Mouse (Mus musculus) R1 (cell line): ENCODE data around the gene Jag2.

Experiments
- DNase-seq: peaks from one replicate; pipeline ENCODE4 v3.0.0-alpha.2; 2018; ENCODE audit warnings: low read depth, low spot score

Jag2 gene

DNA sequence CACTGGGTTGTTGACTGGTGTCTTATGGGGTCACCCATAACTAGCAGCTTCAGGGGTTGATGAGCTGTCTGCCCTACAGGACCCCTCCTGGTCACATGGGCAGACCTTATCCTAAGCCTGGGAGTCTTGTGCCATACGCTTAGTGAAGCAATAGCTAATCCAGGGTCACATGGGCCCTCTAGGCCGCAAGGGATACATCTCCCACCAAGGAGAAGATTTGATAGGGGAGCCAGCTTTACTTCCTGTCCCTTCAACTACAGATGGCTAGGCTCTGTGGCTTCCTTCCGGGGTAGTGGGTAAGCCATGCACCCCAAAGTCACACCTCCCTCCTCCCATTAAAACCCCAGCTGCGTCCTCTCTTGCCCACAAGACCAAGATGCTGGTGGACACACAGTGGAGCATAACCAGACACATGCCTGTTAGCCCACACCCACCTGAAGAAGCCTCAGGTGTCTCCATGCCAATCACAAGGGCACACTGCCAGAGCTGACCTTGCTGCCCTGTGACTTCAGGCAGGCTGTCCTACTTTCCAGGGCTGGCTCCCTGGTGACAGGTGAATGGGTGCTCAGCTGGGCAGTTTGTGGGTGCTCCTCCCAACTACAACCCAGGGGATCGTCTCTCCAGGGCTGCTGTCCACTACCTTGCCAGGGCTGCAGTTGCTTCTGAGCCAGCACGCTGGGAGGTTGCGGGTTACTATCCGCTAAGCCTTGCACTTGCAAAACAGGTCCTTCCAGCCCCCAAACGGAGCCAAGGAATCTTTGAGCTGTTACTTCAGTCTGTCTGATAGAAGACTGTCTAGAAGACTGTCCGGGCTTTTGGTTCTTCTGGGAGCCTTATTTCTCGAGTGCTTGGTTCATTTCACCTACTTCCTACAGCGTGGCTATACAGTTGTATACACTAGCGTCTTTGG is 61.1 kb downstream of the Jag2 start, which contains the start of gene Gpr132:
Gene Gpr132, minus strand, starts transcription at position 51 of the 910 bp plus-strand sequence.
- DNase-seq, result no peak

GRCm38 (mm10) chr12:112867106-112867674 is 62.4 kb downstream of the Jag2 start:
- DNase-seq, result no peak

DNA sequence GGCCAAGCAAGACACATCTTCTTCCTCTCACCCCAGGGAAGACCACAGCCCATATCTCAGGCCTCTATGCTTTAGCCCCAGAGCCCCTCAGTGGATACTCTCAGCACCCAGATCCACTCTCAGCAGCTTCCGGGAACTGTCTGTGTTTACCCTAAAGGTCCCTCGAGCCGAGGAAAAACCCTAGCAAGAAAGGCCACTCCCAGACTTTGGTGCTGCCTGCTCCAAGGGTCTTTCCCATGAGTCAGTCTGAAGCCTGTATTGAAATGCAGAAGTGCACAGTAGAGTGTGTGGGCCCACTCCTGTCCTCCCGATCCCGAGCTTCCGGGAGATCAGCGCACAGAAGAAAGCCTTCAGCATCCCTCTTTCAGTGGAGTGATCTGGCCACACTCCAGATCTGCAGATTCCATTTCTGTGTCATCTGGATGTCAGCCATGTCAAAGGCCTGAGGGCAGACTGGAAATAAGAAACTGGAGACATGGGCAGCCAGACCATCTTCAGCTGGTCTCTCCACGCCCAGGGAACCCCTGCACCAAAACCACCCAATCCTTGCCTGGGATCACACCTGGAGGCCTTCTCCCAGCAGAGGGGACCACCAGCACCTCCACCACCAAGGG is 63.0 kb downstream of the Jag2 start:
- no peak for DNase-seq

DNA sequence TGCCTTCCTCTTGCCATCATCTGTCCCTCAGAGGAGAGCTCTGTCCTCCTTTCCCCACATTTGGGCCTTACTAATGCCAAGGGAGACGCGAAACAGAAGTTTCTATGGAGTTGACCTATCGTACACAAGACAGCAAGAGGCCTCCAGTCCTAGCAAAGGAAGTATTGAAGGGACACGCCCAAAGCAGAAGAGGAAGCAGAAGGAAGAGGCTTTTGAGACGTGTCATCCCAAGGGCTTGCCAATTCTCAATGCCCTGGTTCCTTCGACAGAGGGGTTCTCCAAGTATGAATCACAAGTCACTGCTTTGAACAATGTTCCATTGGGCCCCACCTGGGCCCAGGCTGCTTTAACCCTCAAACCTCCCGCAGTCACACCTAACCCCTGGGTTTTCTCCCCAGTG is 64.8 kb downstream of the Jag2 start:
- no peak for DNase-seq

DNA sequence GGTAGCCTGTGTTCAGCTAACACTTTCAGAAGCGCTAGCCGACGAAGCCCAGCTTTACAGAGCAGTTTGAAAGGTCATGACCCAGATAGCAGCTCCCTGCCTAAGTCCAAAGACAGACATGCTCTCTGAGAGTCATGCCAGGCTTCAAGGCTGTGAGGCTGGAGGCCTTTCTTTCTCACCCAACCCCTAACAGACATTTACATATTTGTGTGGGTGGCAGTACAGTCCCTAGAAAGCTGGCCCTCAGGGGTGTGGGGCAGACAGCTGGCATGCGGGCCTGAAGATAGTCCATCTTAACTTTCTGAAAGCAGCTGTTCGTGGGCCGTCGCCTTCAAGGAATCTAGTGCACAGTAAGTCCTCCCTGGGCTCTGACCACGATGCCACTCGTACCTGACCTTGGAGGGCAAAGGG is 67.7 kb downstream of the Jag2 start:
- DNase-seq, result no peak

DNA sequence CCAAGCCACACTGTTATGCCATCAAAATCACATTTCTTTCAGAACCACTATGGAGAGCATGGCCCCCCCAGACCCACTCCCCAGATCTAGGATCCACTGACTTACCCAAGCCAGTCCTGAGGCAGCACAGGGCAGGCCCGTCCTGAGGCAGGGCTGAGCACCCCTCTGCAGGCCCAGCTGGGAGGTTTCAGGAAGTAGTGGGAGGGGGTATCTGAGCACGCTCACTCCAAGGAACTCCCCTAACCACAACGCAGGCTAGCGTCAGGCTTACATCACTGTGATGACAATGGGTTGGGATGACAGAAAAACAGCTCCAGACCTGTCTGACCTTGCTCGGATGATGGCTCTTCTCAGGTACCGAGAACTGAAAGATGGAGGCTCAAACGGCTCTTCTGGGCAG is 68.8 kb downstream of the Jag2 start:
- no peak for DNase-seq

DNA sequence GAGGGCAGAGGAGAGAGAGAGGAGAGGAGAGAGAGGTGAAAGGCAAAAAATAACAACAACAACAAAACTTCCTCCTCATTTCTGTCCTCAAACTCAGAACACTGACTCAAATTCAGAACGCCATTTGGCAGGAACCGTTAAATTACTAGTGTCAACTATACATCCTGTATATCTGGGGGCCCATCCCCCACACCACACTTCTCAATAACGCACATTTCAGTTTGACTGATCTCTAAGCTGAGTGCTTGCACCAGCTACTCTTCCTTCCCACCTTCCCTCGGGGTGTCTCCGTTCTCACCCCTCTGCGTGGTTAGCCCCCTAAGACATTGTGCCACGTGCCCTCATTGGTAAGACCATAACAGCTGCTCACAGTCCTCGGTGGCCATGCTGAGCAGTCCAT is 69.6 kb downstream of the Jag2 start:
- DNase-seq, result no peak

DNA sequence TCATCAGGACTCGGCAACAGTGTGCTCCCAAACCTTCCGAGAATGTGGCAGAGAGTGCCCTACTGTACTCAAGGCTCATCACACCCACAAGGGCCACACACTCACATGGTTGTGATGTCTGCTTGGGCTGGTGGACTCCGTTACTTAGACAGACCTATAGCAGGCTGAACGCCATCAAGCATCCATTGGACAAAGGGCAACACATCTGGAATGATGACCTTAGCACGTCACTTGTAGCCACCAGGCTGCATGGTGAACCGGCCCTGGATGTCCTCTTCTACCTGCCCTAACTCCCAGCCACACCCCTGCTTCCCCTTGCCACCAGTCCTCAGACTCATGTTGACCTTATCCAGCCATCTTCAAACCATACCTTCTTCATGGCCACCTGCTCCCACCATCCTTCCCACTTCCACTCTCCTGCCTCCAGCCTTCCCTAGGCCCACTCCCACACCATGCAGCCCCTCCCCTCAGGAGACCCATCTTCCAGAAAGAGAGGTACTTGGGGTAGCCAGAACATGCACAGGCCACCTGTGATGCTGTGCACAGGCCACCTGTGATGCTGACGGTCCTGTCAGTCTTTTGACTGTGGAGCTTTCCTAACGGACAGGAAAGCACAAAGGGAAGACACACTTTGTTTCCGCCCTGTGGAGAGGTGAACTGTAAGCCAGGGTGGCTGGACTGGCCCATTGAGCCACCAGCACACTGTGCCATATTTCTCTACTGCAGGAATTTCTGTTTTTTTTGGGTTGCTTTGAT is 70.8 kb downstream of the Jag2 start:
- DNase-seq, result no peak
